Mouse (Mus musculus) heart, postnatal 25 days (tissue): ENCODE results near the gene Mrgprb2. TPM values are rescaled to one million over a fixed set of nuclear protein-coding genes. Genes with fewer than 3 reads are reported as not detected.

Experiments used
- DNase-seq: peaks from one replicate; pipeline ENCODE4 v3.0.0; 2022; ENCODE audit warnings: low spot score
- intact Hi-C: fragments of 180-260 bp; cut with DNase I; formaldehyde crosslinking; loops from one replicate; pipeline ENCODE4 v1.15.1; 2025
- total RNA-seq, 2 experiments: library from RNA; stranded (reverse); gene quantifications; 2 replicates each; pipeline ENCODE4 v1.2.3; 2021

Mrgprb2 gene
- not detected for total RNA-seq

GRCm38 (mm10) chr7:48557986-48558385 lies at the start of gene Mrgprb2:
Gene Mrgprb2 (minus strand): TSS chr7:48558086.
- no peak for DNase-seq
- intact Hi-C loops: no loop called here

Other genes with a start within 250 kb of the Mrgprb2 start
- gene Mrgprb8, start 169.6 kb downstream of the Mrgprb2 start, total RNA-seq: not detected
- gene Mrgprb1, start 101.7 kb downstream of the Mrgprb2 start, total RNA-seq: under 1 TPM; 0.06 to 0.10 TPM
- not detected for gene Mrgprx2, start 58.8 kb downstream of the Mrgprb2 start, total RNA-seq
- gene Mrgprb3, start 85.7 kb upstream of the Mrgprb2 start, total RNA-seq: not detected
- gene Zdhhc13, start 230.9 kb upstream of the Mrgprb2 start, total RNA-seq: 10 to 100 TPM; 11.0 to 12.9 TPM